Mouse (Mus musculus): ENCODE data around the gene R3hdml. TPM values are rescaled to one million over a fixed set of nuclear protein-coding genes. Genes with fewer than 3 reads are reported as not detected.

R3hdml gene
- total and polyA plus RNA-seq, 3 experiments, result not detected

- dilution Hi-C loops (cut with MboI; ENCODE audit: extremely low pct_ligation_motif_present, extremely low pct_unique_long_range_greater_than_20kb, low sequenced_read_pairs) (no loop called here), in situ Hi-C loops (cut with MboI; ENCODE audit: low pct_ligation_motif_present, low pct_unique_long_range_greater_than_20kb, low sequenced_read_pairs) (no loop called here)
- Histone ChIP-seq H3K36me3 (replicated peaks in 1 of 2; ENCODE audit: control insufficient read depth in 1 of 2, insufficient read depth in 1 of 2, low read length in 1 of 2) (peaks cover 3 to 24% of the 10 kb centered on the region in 2 experiments), H3K4me1 (ENCODE audit: control insufficient read depth in 1 of 2, insufficient read depth in 2 of 2) (no peaks in the 10 kb centered on the region), H3K9me3 (replicated peaks; ENCODE audit: low read length) (no peaks in the 10 kb centered on the region), H3K27me3 (replicated peaks) (peaks cover 13% of the 10 kb centered on the region), H3K27ac (ENCODE audit: insufficient read depth, low read depth) (no peak overlapping the region), H3K4me3 (replicated peaks in 1 of 3; ENCODE audit: low read depth in 2 of 3, low read length in 2 of 3, poor library complexity in 1 of 3) (no peak overlapping the region), H3K4me2 (ENCODE audit: insufficient read depth, low read depth, poor library complexity, severe bottlenecking) (no peak overlapping the region), H3K9ac (ENCODE audit: insufficient read depth, low read depth) (no peak overlapping the region), H3K79me2 (replicated peaks; ENCODE audit: control insufficient read depth, extremely low read depth, insufficient read depth, poor library complexity, severe bottlenecking) (no peaks in the 10 kb centered on the region)
- no peak for TF ChIP-seq MYC (IDR thresholded peaks at IDR 0.05; ENCODE audit: low read depth, low read length)
- no peak for TF ChIP-seq SIN3A (IDR thresholded peaks at IDR 0.05; ENCODE audit: low read length)
- no peak for TF ChIP-seq IRF4 (IDR thresholded peaks at IDR 0.05; ENCODE audit: low read depth, low read length)
- no peak for TF ChIP-seq ZMIZ1 (IDR thresholded peaks at IDR 0.05; ENCODE audit: low read depth, low read length)
- no peak for TF ChIP-seq POLR2AphosphoS2 (IDR thresholded peaks at IDR 0.05; ENCODE audit: low read depth, low read length)
- TF ChIP-seq BHLHE40 (IDR thresholded peaks at IDR 0.05; ENCODE audit: low read depth, low read length), result no peak
- TF ChIP-seq MEF2A (IDR thresholded peaks at IDR 0.05; ENCODE audit: borderline replicate concordance, low read depth, low read length), result no peak
- no peak for TF ChIP-seq MXI1 (IDR thresholded peaks at IDR 0.05; ENCODE audit: low read depth, low read length)
- TF ChIP-seq ELF1 (IDR thresholded peaks at IDR 0.05; ENCODE audit: low read depth, low read length), result no peak
- TF ChIP-seq EP300 (IDR thresholded peaks at IDR 0.05; ENCODE audit: low read length), result no peak
- no peak for TF ChIP-seq HCFC1 (IDR thresholded peaks at IDR 0.05; ENCODE audit: low read depth, low read length)
- TF ChIP-seq TCF12 (IDR thresholded peaks at IDR 0.05; ENCODE audit: low read depth, low read length), result no peak
- TF ChIP-seq JUN (IDR thresholded peaks at IDR 0.05; ENCODE audit: insufficient read depth, low read depth, low read length), result no peak
- TF ChIP-seq ETS1 (conservative IDR thresholded peaks at IDR 0.05; ENCODE audit: low read depth, low read length), result no peak
- no peak for TF ChIP-seq POLR2A (IDR thresholded peaks at IDR 0.05; ENCODE audit: low read depth, low read length)
- no peak for DNase-seq (ENCODE audit: extremely low read depth)
These were observed 28.8 kb upstream of the R3hdml start for GRCm38 (mm10) chr2:163463251-163463769.

DNA sequence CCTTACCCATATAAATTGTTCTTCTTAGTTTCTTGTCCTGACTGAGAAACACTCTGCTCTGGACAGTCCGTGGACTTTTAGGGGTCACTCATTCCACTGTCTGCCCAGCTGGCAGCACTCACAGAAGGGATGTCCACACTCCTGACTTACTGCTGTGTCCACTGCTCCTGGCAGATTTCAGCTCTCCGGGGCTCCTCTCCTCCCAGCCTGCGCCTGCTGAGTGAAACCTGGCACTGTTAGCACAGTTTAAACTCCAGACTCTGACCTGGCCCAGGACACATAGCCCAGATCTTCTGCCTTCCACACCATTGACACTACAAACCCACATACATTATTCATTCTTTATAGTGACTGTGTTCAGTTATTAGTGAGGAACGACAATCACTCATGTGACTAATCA, 28.1 kb upstream of the R3hdml start:
- no peak overlapping the region for H3K9ac ChIP-seq (ENCODE audit: insufficient read depth, low read depth)
- no peak for DNase-seq (ENCODE audit: extremely low read depth)
- TF ChIP-seq CHD2 (IDR thresholded peaks at IDR 0.05; ENCODE audit: low read length) (no peak), MAFK (IDR thresholded peaks at IDR 0.05; ENCODE audit: insufficient replicate concordance, low read length) (no peak), MYC (IDR thresholded peaks at IDR 0.05; ENCODE audit: low read depth, low read length) (no peak), CHD1 (IDR thresholded peaks at IDR 0.05; ENCODE audit: low read depth, low read length) (no peak), MXI1 (IDR thresholded peaks at IDR 0.05; ENCODE audit: low read depth, low read length) (no peak), UBTF (IDR thresholded peaks at IDR 0.05; ENCODE audit: low read depth, low read length) (no peak), ETS1 (conservative IDR thresholded peaks at IDR 0.05; ENCODE audit: low read depth, low read length) (no peak), MAZ (IDR thresholded peaks at IDR 0.05; ENCODE audit: low read depth, low read length) (no peak), CTCF (conservative IDR thresholded peaks at IDR 0.05 in 1 of 2, IDR thresholded peaks at IDR 0.05 in 1 of 2; ENCODE audit: low read depth in 2 of 2, low read length in 2 of 2) (no peak), ZC3H11A (IDR thresholded peaks at IDR 0.05; ENCODE audit: low read depth, low read length) (no peak), USF2 (conservative IDR thresholded peaks at IDR 0.05; ENCODE audit: low read depth, low read length) (no peak), JUND (conservative IDR thresholded peaks at IDR 0.05; ENCODE audit: low read depth, low read length) (no peak), POLR2A (IDR thresholded peaks at IDR 0.05; ENCODE audit: low read depth, low read length) (no peak), NRF1 (IDR thresholded peaks at IDR 0.05; ENCODE audit: low read depth, low read length) (no peak)
- H3K4me1 ChIP-seq (ENCODE audit: control insufficient read depth in 1 of 2, insufficient read depth in 2 of 2), result no peaks in the 10 kb centered on the region
- peaks cover 6 to 31% of the 10 kb centered on the region in 2 experiments for H3K36me3 ChIP-seq (replicated peaks in 1 of 2; ENCODE audit: control insufficient read depth in 1 of 2, insufficient read depth in 1 of 2, low read length in 1 of 2)
- H3K4me3 ChIP-seq (replicated peaks in 1 of 3; ENCODE audit: low read depth in 2 of 3, low read length in 2 of 3, poor library complexity in 1 of 3), result no peak overlapping the region
- in situ Hi-C loops (cut with MboI; ENCODE audit: low pct_ligation_motif_present, low pct_unique_long_range_greater_than_20kb, low sequenced_read_pairs), result no loop called here
- no peaks in the 10 kb centered on the region for H3K9me3 ChIP-seq (replicated peaks; ENCODE audit: low read length)
- H3K79me2 ChIP-seq (replicated peaks; ENCODE audit: control insufficient read depth, extremely low read depth, insufficient read depth, poor library complexity, severe bottlenecking), result no peaks in the 10 kb centered on the region
- dilution Hi-C loops (cut with MboI; ENCODE audit: extremely low pct_ligation_motif_present, extremely low pct_unique_long_range_greater_than_20kb, low sequenced_read_pairs), result no loop called here
- no peak overlapping the region for H3K27ac ChIP-seq (ENCODE audit: insufficient read depth, low read depth)
- peaks cover 6% of the 10 kb centered on the region for H3K27me3 ChIP-seq (replicated peaks)
- no peak overlapping the region for H3K4me2 ChIP-seq (ENCODE audit: insufficient read depth, low read depth, poor library complexity, severe bottlenecking)
